Mouse (Mus musculus) frontal cortex, adult (tissue): ENCODE measurements at regions not wholly inside any gene's neighbourhood (a gene's known extent, or its start where the extent isn't known, plus 50 kb on each side); places are given as distances from the start of the nearest gene placed in this dataset.

Experiments used
- ATAC-seq: cut with Nextera tagmentation; 2 replicates; pipeline ENCODE4 v1.9.2; 2017; ENCODE audit warnings: mild to moderate bottlenecking, moderate library complexity, mixed read lengths; ENCODE audit not compliant: low TSS enrichment

DNA sequence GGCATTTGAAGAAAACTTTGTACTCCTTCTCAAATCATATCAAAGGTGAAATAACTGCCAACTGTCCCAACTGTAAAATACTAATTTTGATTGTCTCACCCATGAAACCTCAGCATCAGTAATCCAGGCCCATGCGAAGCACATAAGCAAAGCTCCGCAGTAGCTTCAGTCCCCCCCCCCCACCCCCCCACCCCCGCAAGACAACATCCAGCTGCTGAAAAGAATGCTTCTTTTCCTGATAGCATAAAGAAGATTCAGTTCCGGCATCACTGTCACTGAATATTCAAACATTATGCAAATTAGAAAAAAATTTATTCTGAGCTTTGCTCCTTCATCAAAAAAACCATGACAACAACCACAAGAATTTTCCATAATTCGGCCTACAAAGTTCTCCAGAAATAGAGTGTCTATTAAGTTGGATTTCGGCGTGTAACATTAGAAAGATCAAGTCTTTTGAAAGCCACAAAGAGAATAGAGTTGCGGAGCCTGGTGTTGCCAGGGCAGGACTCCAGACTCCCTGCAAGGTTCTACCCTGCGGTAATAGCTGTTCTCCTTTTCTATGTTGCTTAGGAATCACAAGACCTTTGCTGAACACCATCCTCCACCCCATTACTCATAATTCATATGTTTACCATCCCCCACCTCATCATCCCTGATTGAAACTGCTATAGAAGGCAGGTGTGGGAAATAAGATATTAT is 77.9 kb upstream of the Asb5 start:
- ATAC-seq, result peak; percentile 50

DNA sequence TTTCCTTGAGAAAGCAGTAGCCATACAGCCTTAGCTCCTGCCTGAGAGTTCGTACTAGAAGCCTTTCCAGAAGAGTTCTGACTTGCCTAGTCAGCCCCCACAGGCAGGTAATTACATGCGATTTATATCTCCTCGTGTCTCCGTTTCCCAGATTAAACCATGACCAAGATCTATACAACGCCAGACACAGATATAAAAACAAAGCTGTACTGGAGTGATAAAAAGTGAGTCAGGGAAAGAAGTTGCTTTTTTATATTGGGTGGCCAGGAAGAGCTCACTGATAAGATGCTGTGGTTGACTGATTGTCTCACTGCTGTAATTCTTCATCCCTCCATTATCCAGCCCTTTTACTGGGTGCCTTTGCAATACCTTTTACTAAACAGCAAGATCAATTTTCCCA is 64.4 kb upstream of the Asb5 start:
- ATAC-seq, result no peak

DNA sequence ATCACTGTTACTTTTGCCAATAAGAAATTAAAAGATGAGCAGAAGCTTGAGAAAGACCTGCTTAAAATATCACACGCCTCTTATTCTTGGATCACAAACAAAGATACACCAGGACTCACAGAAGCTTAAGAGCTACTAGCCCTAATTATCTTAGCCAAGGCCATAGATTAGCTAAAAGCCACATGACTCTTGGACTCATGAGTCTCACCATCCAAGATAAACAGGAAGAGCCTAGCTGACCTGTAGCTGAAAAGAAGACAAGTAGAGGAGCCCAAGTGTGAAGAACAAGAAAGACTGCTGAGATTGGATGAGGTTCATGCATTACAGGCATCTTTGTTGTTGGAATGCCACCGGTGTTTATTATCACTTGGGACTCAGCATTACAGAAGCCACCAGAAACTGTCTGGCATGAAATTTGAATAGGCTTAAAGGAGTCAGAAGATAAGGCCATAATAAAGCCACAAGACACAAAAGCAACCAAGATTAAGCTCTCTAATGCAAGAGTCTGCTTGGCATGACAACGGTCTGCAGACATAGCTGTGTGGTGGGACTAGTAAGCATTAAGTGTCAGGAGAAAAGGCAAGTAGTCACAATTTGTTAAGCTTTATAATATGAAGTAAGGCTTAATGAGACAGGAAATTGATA is 63.8 kb upstream of the Asb5 start:
- ATAC-seq, result no peak
